Mouse (Mus musculus) E14TG2a.4 (cell line): ENCODE measurements around the gene Ern2.

ENCODE experiments used
- H3K27me3 ChIP-seq: 2 replicates; pipeline ENCODE4 v1.6.1; 2014; ENCODE audit warnings: low read length, control low read depth; ENCODE audit not compliant: insufficient read depth
- H3K36me3 ChIP-seq: 2 replicates; pipeline ENCODE4 v1.6.1; 2014; ENCODE audit warnings: low read length, control low read depth; ENCODE audit not compliant: insufficient read depth
- H3K4me1 ChIP-seq: replicated peaks from 2 replicates; pipeline ENCODE4 v1.6.1; 2014; ENCODE audit warnings: low read depth, low read length, control low read depth
- H3K4me3 ChIP-seq: replicated peaks from 2 replicates; pipeline ENCODE4 v1.5.1; 2014; ENCODE audit warnings: mild to moderate bottlenecking, low read length
- H3K9me3 ChIP-seq: 2 replicates; pipeline ENCODE4 v1.6.1; 2014; ENCODE audit warnings: low read length, control low read depth
- CTCF ChIP-seq: conservative IDR thresholded peaks from 2 replicates; pipeline ENCODE4 v1.5.1; 2014; ENCODE audit warnings: low read length
- NANOG ChIP-seq: IDR thresholded peaks from 2 replicates; pipeline ENCODE4 v1.6.1; 2014; ENCODE audit warnings: borderline replicate concordance, low read length, mixed read lengths
- POU5F1 ChIP-seq: IDR thresholded peaks from 2 replicates; pipeline ENCODE4 v1.6.1; 2014; ENCODE audit warnings: low read length, borderline replicate concordance

Ern2 gene

GRCm38 (mm10) chr7:122152473-122152872 lies 33.5 kb downstream of the Ern2 start:
- Histone ChIP-seq H3K9me3 (no peaks in the 10 kb centered on the region), H3K27me3 (no peaks in the 10 kb centered on the region), H3K4me1 (peaks cover 7% of the 10 kb centered on the region), H3K36me3 (peaks cover 65% of the 10 kb centered on the region), H3K4me3 (no peak overlapping the region)
- TF ChIP-seq CTCF (no peak), POU5F1 (no peak), NANOG (no peak)

- TF ChIP-seq NANOG = no peak
- no peak for TF ChIP-seq CTCF
- no peak for TF ChIP-seq POU5F1
- H3K4me1 ChIP-seq = no peaks in the 10 kb centered on the region
- H3K36me3 ChIP-seq = peaks cover 95% of the 10 kb centered on the region
- H3K4me3 ChIP-seq = no peak overlapping the region
- H3K9me3 ChIP-seq = no peaks in the 10 kb centered on the region
- H3K27me3 ChIP-seq = no peaks in the 10 kb centered on the region
These were observed 45.0 kb downstream of the Ern2 start for GRCm38 (mm10) chr7:122140991-122141390.

DNA sequence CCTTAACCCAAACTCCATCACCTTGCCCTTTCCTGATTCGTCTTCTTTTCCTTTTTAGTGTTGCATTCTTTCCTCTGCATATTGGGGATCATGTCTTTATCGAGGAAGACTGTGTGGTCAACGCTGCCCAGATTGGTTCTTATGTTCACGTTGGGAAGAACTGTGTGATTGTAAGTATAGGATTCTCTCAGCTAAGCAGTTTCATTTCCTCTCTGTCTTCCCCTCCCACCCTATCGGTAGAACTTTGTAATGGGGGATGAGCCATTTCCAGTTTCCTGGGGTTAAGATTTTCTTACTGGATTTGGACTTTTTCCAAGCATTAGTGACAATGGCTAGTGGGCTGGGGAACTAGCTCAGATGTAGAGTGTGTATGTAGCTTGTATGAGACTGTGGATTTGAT lies 47.8 kb downstream of the Ern2 start:
- Histone ChIP-seq H3K4me1 (peaks cover 8% of the 10 kb centered on the region), H3K27me3 (no peaks in the 10 kb centered on the region), H3K4me3 (no peak overlapping the region), H3K36me3 (peaks cover 89% of the 10 kb centered on the region), H3K9me3 (no peaks in the 10 kb centered on the region)
- no peak for TF ChIP-seq POU5F1
- no peak for TF ChIP-seq NANOG
- TF ChIP-seq CTCF = no peak

DNA sequence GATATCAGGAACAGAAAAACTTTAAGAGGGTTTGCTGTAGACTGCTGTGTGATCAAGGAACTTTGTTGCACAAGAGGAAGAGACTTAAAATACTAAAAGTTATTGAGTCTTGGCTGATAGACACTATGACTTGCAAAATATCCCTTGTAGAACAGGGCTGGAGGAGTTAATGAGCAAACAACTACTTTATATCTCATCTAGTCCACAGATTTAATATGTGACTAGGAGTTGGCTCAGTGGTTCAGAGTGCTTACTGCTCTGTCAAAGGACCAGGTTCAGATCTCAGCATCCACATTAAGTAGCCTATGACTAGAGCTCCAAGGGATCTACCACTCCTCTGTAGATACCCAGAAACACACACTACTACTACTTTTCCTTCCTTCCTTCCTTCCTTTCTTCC lies 48.9 kb downstream of the Ern2 start:
- no peak overlapping the region for H3K4me3 ChIP-seq
- H3K9me3 ChIP-seq = no peaks in the 10 kb centered on the region
- peaks cover 8% of the 10 kb centered on the region for H3K4me1 ChIP-seq
- TF ChIP-seq CTCF (no peak), POU5F1 (no peak), NANOG (no peak)
- H3K27me3 ChIP-seq = no peaks in the 10 kb centered on the region
- peaks cover 78% of the 10 kb centered on the region for H3K36me3 ChIP-seq

DNA sequence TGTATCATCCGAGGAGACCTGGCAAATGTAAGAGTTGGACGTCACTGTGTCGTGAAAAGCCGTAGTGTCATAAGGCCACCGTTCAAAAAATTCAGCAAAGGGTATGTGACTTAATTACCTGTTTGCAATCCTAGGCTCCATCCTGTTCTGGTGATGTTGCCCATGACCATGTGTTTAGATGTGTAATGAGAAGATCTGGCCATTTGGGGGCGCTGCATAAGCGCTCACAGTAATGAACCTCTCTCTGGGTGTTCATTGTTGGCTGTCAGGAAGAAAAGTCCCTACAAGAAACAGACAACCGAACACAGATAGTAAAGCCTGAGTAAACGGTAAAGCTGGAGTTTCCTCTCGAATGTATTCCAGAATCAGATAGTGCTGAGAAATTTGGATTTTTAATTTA lies 50.9 kb downstream of the Ern2 start:
- no peaks in the 10 kb centered on the region for H3K9me3 ChIP-seq
- H3K27me3 ChIP-seq = no peaks in the 10 kb centered on the region
- no peak overlapping the region for H3K4me3 ChIP-seq
- H3K4me1 ChIP-seq = peaks cover 21% of the 10 kb centered on the region
- TF ChIP-seq CTCF (peak; percentile 73), NANOG (no peak)
- peaks cover 62% of the 10 kb centered on the region for H3K36me3 ChIP-seq

GRCm38 (mm10) chr7:122133338-122133625 lies 52.7 kb downstream of the Ern2 start:
- peaks cover 21% of the 10 kb centered on the region for H3K4me1 ChIP-seq
- no peaks in the 10 kb centered on the region for H3K27me3 ChIP-seq
- peaks cover 62% of the 10 kb centered on the region for H3K36me3 ChIP-seq
- TF ChIP-seq NANOG = no peak
- TF ChIP-seq CTCF = no peak
- TF ChIP-seq POU5F1 = no peak
- no peaks in the 10 kb centered on the region for H3K9me3 ChIP-seq
- H3K4me3 ChIP-seq = peak overlapping the region; percentile 97

DNA sequence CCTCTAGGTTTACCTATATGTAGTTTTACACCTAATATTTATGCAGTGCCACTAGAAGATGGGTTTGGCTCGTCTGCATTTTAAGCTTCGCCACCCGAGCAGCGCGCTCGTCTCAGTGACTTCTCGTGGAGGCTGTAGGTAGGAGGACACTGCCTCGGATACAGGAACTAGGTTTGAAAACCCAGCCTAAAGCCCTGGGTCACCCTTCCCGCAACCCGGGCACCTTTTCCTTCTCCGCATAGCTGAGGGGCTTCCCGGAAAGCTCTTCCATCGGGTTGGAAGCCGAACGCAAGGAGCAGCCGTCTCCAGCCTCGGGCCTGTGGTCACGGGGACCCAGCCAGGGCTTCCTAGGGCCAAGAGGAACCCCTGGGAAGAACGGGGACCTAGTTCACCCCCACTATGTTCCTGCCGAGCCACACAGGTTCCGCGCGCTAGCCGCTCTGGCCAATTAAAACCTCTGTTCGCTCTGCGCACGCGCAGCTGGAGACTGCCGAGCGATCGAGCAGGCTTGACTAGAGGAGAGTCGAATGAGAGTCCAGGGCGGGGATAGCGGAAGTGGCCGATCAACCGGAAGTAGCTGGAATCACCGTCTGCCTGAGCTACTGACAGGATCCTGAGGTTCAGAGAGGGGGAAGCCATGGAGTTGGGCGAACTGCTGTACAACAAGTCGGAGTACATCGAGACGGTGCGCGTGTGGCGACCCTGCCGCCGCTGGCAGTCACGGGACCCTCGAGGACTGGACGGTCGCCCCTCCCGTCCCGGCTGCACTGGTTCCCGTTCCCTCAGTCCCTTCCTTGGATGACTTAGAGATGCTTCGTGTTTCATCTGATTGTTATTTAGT lies 53.3 kb downstream of the Ern2 start, which contains the start of the genes Palb2 and Dctn5:
TSS of gene Palb2 (minus strand) at position 489 of the 841 bp plus-strand sequence.
TSS of gene Dctn5 (plus strand) at position 545 of the 841 bp plus-strand sequence.
- Histone ChIP-seq H3K9me3 (no peaks in the 10 kb centered on the region), H3K27me3 (no peaks in the 10 kb centered on the region), H3K4me1 (peaks cover 21% of the 10 kb centered on the region), H3K36me3 (peaks cover 62% of the 10 kb centered on the region), H3K4me3 (peak within 1 kb of the TSS; percentile 97)
- TF ChIP-seq CTCF (no peak), POU5F1 (no peak), NANOG (no peak)

- H3K9me3 ChIP-seq = no peaks in the 10 kb centered on the region
- TF ChIP-seq NANOG (no peak), CTCF (no peak), POU5F1 (no peak)
- H3K27me3 ChIP-seq = no peaks in the 10 kb centered on the region
- H3K4me1 ChIP-seq = peaks cover 21% of the 10 kb centered on the region
- peaks cover 63% of the 10 kb centered on the region for H3K36me3 ChIP-seq
- peak overlapping the region; percentile 97 for H3K4me3 ChIP-seq
These were observed 54.2 kb downstream of the Ern2 start for GRCm38 (mm10) chr7:122131834-122132233.

DNA sequence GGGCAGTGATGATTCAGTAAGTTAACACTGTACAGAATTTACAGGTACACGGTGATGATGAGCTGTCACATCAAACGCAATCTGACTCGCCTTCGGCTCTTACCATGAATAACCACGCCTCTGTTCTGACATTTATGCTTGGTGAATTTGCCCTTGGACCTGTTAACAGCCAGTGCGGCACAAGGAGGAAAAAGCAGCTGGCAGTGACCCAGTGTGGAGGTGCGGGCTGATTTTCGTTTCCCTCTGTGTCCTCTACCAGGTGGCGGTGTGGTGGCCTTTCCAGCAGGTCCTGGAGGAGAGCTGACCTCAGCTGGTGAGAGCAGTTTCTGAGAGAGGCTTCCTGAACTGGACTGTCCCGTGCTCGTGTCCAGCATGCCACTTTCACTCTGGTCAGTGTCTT lies 59.1 kb downstream of the Ern2 start:
- Histone ChIP-seq H3K27me3 (no peaks in the 10 kb centered on the region), H3K4me3 (no peak overlapping the region), H3K9me3 (no peaks in the 10 kb centered on the region), H3K36me3 (peaks cover 83% of the 10 kb centered on the region), H3K4me1 (peaks cover 12% of the 10 kb centered on the region)
- TF ChIP-seq POU5F1 (no peak), CTCF (no peak), NANOG (no peak)
